Mouse (Mus musculus): ENCODE data around the gene Tmem209.

The Tmem209 gene

DNA sequence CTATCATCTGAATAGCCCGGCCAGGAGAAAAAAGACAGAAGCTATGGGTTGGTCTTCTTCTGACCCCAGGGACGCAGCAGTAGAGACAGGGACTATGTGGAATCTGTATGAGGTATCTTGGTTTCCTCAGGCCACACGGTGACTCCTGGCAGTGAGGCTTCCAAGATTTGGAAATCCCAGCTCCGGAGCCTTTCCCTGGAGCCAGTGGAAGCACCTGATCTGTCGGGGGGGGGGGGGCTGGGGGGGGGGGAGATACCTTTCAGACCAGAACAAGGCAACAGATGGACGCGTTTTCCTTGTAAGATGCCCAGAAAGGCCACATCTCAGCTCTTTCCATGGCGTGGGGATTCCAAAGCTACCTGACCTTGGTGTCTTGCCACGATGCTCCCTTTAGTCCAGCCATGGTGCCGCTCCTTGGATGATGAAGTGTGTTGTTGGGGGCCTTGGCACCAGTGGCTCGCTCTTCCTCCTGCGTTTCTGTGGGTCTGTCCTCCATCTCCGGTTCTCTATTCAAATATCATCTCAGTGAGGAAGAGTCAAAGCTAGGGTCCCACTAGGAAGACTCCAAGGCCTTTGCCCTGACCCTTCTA lies 47.7 kb downstream of the Tmem209 start:
- no peak for DNase-seq (ENCODE audit: low spot score in 2 of 2)

DNA sequence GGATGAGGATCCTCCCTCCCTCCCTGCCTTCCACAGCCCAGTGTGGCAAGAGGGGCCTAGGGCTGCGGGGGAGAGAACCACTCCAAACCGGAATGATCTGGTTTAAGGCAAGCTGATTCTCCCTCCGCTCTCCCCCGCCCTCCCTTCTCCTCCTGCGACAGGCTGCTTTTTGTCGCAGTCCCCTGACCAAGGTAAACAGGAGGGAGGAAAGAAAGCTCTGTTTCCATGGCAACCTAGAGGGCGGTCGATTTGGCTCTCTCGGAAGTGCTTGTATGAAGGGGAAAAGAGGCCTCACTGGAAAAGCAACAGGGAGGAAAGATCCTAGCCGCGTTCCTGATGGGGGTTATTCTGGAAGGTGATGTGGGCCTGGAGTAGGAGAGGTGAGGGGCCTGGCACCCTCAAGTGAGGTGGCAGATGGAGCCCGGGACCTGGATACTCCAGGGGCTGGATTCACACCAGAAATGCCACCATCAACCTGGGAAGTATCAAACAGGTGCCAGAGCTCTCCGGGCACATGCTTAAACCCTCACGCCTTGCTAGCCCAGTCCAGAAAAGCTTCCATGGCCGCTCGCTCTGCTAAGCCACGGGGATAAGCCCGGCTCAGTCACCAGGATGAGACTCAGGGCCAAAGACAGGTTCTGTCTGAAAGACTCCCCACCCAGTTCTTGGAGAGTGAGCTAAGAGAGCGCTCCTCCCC lies 48.7 kb downstream of the Tmem209 start:
- no peak for DNase-seq (ENCODE audit: low spot score in 2 of 2)

DNA sequence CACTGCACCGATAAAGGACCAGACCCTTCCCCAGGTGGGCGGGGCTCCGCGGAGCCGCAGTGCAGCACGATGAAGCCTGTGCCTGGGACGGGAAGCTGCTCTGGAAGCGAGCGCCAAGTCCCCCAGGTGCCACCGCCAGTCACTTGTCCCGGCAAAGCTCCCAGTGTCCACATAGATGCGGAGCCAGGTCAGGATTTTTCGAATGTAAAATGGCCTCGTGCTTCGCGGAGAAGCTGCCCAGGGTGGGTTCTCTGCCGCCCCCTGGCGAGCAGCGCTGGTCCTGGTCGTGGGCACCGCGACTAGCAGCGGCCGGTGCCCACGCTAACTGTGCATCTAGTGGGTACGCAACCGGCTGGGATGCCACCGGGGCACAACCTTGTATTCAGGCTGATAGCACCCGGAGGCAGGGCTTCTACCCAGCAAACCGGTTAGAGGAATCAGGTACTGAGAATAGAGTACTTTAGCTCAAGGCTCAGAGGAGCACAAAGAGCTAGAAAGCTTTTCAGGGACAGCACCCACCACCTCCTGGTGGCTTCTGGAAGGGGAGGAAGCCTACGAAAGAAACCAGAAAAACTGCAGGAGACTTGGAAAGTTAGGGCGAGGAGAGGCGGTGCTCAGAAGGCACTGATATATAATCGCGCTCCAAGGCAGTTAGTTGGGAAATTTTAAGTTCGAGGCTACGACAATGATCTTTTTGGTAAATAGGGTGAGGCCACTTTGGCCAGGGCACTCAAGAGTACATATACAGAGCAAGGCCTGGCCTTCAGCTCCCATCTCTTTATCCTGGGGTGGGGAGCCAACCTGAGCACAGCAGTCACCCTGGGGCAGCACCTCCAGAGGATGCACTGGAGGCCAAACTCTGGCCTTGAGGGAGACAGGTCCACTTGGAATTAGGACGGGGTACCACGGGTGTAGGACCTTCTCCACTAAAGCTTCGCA lies 49.5 kb downstream of the Tmem209 start:
- peak; percentile 56 to 66 for DNase-seq (ENCODE audit: low spot score in 2 of 2)

DNA sequence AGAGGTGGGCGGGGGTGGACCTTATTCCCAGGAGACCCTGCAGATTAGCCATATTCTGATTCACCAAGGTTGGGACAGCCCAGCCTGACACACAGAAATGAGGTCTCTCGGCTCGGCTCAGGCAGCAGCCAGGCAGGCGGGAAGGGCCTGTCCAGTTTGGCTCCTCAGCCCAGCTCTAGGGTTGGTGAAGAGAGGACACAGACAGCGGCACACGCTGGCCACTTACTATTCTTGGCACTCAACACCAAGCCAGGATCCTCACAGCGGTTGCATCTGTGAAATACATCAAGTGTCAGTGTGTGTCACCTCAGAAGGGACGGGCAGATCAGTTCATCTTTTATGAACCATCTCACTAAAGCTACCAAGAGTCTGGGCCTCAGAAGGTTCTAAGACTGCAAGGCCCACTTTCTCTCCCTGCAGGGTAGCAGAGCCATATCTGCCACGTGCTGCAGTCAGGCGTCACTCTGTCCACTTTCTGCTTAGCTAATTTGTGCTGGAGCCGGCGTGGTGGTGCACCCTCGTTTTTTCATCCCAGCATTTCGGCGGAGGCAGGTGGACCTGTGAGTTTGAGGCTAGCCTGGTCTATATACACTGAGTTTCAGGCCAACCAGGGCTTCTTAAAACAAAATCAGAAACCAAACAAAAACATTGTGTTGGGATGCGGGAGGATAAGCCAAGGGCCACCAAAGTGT lies 50.4 kb downstream of the Tmem209 start:
- no peak for DNase-seq (ENCODE audit: low spot score in 2 of 2)

DNA sequence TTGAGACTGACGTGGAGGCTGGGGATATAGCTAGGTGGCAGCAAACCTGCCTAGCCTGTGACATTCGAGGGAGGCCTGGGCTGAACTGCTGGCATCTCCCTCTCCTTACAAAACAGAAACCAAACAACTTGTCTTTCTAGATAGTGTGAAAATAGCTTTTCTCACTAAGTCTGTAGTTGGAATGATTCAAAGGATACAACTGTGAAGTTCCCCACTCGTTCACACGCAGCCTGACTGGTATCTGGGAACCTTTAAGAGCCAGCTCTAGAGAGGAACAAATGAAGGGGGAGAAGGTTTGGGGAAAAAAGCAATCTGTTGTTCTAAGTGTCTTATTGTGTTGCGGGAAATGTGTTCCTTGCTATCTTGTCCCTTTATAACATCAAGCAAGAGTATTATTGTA lies 51.0 kb downstream of the Tmem209 start:
- no peak for DNase-seq (ENCODE audit: low spot score in 2 of 2)

DNA sequence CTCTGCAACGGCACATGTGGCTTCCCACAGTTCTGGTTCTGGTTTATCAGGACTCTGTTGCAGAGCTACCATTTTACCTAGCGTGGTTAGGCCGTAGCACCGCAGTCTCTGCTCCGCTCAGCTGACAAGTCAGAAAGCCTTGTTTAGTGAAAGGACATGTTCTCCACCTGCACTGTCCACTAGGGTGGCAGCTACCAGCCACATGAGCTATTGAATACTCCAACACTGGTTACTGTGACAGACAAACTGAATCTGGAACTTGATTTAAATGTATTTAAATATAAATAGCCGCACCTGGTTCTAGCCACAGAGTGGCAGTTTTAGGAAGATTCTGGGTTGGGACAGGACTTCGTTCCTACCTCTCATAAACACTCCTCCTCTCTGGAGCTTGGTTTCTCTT lies 52.6 kb downstream of the Tmem209 start:
- no peak for DNase-seq (ENCODE audit: low spot score in 2 of 2)

DNA sequence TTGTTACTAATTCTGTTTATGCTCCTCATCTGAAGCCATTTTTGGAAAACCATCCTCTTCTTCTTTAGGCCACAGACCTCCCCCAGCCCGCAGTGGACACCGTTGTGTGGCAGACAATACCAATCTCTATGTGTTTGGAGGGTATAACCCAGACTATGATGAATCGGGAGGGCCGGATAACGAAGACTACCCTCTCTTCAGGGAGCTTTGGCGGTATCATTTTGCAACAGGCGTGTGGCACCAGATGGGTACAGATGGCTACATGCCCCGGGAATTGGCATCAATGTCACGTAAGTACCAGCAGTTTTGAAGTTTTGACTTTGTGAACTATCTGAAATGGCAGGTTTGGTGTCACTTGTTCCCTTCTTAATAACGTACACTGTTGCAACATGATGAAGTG lies 70.0 kb downstream of the Tmem209 start:
- no peak for DNase-seq (ENCODE audit: low spot score in 2 of 2)

DNA sequence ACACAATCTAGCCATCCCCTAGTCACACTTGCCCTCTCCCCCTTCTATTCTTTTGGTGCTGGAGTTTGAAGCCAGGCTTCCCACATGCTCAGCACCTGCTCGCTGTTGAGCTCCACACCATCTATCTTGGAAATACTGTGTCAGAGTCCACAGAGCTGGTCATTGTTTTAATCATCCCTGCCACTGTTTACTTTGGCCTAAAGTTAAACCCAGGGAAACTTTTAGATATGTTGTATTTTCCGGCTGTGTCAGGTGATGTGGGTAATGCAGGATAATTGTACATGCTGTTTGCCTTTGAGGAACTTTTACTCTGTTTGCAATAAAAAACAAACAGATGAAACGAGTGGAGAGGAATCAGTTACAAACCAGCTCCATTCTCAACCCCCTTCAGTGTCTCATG lies 72.5 kb downstream of the Tmem209 start:
- DNase-seq (ENCODE audit: low spot score in 2 of 2): no peak

DNA sequence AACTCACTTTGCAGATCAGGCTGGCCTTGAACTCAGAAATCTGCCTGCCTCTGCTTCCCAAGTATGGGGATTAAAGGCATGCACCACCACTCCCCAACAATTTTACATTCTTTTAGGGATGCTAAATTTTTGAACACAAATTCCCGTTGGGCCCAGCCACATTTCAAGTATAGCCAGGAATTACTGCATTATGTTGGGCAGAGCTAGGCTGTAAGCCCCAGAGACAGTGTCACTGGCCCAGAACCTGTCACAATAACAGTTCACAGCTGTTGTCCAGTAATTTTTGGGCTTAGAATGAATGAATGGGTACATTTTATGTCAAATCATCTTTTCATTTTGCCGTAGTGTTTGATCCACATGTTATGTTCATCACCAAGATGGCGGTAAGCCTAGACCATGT lies 73.1 kb downstream of the Tmem209 start:
- DNase-seq (ENCODE audit: low spot score in 2 of 2): no peak

DNA sequence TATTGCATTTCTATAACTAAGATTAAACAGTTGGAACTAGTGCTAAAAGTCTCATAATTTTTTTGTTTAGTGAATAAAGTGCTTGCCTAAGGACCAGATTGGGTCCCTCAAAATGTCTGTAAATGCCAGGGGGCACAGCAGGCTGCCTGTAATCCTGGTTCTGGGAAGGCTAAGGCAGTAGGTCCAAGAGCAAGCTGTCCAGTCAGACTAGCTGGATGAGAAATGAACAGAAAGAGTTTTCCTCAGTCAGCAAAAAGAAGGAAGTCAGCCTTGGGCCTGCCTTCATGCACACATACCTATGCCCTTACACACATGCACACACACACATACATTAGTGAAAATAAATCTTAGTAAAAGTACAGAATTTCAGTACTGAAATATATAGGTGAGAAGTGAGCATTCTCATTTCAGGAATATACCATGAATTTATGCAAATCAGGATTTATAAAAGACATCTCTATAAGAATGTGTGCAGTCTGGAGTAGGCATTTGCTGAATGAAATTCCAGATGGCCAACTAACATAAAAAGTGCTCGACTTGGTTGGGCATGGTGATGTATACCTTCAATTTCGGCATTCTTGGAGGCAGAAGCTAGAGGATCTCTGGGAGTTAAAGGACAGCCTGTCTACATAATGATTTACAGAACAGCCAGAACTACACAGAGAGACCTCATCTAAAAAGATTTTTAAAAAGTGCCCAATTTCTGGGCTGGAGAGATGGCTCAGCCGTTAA lies 77.0 kb downstream of the Tmem209 start:
- no peak for DNase-seq (ENCODE audit: low spot score in 2 of 2)
